Mouse (Mus musculus) kidney, embryonic 14.5 days (tissue): ENCODE measurements at regions not wholly inside any gene's neighbourhood (a gene's known extent, or its start where the extent isn't known, plus 50 kb on each side); places are given as distances from the start of the nearest gene placed in this dataset.

Experiments used
- ATAC-seq: fragments of 200-750 bp; cut with Nextera tagmentation; 2 replicates; pipeline ENCODE4 v1.8.0; 2017; ENCODE audit warnings: moderate number of reproducible peaks, mild to moderate bottlenecking, moderate TSS enrichment, moderate library complexity; ENCODE audit not compliant: low FRiP score, low TSS enrichment
- H3K27ac ChIP-seq: fragments of 300-500 bp; sonication (generic); 2 replicates; pipeline ENCODE4 v1.5.1; 2014; ENCODE audit warnings: low read depth, mild to moderate bottlenecking, low read length, moderate library complexity, mixed read lengths
- H3K27me3 ChIP-seq: fragments of 300-500 bp; sonication (generic); 2 replicates; pipeline ENCODE4 v1.6.1; 2014; ENCODE audit warnings: mild to moderate bottlenecking, low read length; ENCODE audit not compliant: control insufficient read depth, insufficient read depth
- H3K36me3 ChIP-seq: fragments of 300-500 bp; sonication (generic); 2 replicates; pipeline ENCODE4 v1.6.1; 2014; ENCODE audit warnings: low read length, mixed read lengths; ENCODE audit not compliant: control insufficient read depth, insufficient read depth
- H3K4me1 ChIP-seq: fragments of 300-500 bp; sonication (generic); 2 replicates; pipeline ENCODE4 v1.6.1; 2014; ENCODE audit warnings: low read length, mixed read lengths; ENCODE audit not compliant: control insufficient read depth, insufficient read depth
- H3K4me2 ChIP-seq: fragments of 300-500 bp; sonication (generic); replicated peaks from 2 replicates; pipeline ENCODE4 v1.6.1; 2014; ENCODE audit warnings: low read depth, mild to moderate bottlenecking, low read length
- H3K4me3 ChIP-seq: fragments of 300-500 bp; sonication (generic); 2 replicates; pipeline ENCODE4 v1.5.1; 2014; ENCODE audit warnings: mild to moderate bottlenecking, low read length
- H3K9ac ChIP-seq: fragments of 300-500 bp; sonication (generic); 2 replicates; pipeline ENCODE4 v1.6.1; 2014; ENCODE audit warnings: low read depth, mild to moderate bottlenecking, low read length, moderate library complexity
- H3K9me3 ChIP-seq: fragments of 300-500 bp; sonication (generic); 2 replicates; pipeline ENCODE4 v1.6.1; 2016; ENCODE audit warnings: low read length; ENCODE audit not compliant: control insufficient read depth
- WGBS: fragments of 180-500 bp; shearing (Covaris S2); extraction: QIAGEN DNeasy Blood & Tissue Kit; methylation state at CpG from one replicate; pipeline ENCODE4 v1.1.7; 2014; 5-methylcytosine and 5-hydroxymethylcytosine counted together

DNA sequence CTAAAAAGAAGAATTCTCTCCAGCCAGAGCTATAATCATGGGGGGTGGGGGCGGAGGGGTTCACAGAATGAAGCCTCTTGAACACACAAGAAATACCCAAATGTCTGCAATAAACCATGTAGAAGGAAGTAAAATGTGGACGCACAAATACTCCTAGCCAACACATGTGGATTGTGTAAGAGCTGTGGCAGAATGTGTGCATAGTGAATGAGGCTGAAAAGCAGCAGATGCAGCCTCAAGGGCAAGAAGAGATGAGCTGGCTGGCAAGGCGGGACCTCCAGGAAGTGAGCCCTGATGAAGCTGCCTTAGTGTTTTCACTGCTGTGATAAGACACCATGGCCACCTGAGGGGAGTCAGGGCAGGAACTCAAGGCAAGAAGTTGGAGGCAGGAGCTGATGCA, 53.3 kb upstream of the Arhgap28 start:
- WGBS: 84% methylated on average over 3 of the region's 3 CpGs
- Histone ChIP-seq H3K36me3 (no peaks in the 10 kb centered on the region), H3K4me2 (no peak overlapping the region), H3K9ac (no peak overlapping the region), H3K27me3 (no peaks in the 10 kb centered on the region), H3K27ac (no peak overlapping the region), H3K4me3 (no peak overlapping the region), H3K4me1 (no peaks in the 10 kb centered on the region), H3K9me3 (no peaks in the 10 kb centered on the region)
- no peak for ATAC-seq

DNA sequence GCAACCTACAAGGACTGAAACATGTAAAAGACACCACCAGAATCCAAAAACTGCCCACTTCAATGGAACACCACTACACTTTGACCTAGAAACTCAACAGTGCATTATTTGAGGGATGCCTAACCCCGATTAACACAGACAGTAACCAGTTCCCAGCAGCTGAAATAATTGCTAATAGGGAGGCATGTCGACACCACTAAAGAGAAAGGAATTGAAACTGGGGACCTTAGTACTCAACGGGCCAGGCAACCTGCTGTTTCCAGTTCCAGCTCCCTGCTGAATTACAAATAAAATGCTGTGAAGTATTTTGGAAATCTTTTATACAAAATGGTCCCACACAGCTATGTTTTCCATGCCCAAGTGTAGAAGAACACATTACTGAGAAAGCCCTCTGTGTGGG, 56.5 kb upstream of the Arhgap28 start:
- Histone ChIP-seq H3K9ac (no peak overlapping the region), H3K9me3 (no peaks in the 10 kb centered on the region), H3K4me2 (no peak overlapping the region), H3K27me3 (no peaks in the 10 kb centered on the region), H3K4me3 (no peak overlapping the region), H3K36me3 (no peaks in the 10 kb centered on the region), H3K27ac (no peak overlapping the region), H3K4me1 (no peaks in the 10 kb centered on the region)
- WGBS: 89% methylated on average over 3 of the region's 3 CpGs
- no peak for ATAC-seq

DNA sequence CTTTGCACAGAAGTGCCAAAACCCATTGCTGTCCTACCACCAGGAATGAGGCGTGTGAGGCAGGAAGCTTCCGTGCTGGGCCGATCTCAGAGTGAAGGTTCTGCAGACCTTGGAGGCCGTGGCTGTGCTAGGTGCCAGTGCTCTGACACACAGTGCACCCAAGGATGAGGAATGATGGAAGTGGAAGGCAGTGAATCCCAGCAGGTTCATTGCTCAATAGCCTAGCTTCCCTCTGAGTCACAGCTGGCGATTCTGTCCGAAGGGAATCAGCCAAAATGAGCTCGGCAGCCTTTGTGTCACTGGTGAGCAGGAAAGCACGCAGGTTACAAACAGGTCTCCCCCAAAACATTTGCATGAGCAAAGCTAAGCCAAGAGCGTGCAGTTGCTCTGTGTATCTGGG, 61.8 kb upstream of the Arhgap28 start:
- H3K27me3 ChIP-seq: no peaks in the 10 kb centered on the region; the same call in 1 of the 2 replicates
- no peak overlapping the region for H3K9ac ChIP-seq
- H3K36me3 ChIP-seq: no peaks in the 10 kb centered on the region
- H3K27ac ChIP-seq: no peak overlapping the region
- H3K9me3 ChIP-seq: no peaks in the 10 kb centered on the region
- H3K4me1 ChIP-seq: peaks cover 1% of the 10 kb centered on the region
- WGBS: 85% methylated on average over 9 of the region's 9 CpGs
- no peak overlapping the region for H3K4me2 ChIP-seq
- no peak overlapping the region for H3K4me3 ChIP-seq
- no peak for ATAC-seq

DNA sequence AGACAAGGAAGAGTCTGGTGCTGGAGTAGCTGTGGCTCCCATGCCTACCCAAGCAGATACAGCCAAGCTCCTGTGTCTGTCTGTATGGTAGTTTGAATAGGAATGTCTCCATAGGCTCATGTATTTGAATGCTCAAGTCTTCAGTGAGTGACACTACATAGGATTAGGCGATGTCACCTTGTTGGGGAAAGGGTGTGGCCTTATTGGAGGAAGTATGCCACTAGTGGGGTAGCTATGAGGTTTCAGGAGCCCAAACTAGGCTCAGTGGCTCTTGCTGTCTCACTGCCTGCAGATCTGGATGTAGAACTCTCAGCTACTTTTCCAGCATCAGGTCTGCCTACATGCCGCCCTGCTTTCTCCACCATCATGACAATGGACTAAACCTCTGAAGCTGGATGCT, 62.3 kb upstream of the Arhgap28 start:
- Histone ChIP-seq H3K36me3 (no peaks in the 10 kb centered on the region), H3K9ac (no peak overlapping the region), H3K4me3 (no peak overlapping the region), H3K27ac (no peak overlapping the region), H3K4me1 (peaks cover 6% of the 10 kb centered on the region), H3K27me3 (no peaks in the 10 kb centered on the region; the same call in 1 of the 2 replicates), H3K4me2 (no peak overlapping the region), H3K9me3 (no peaks in the 10 kb centered on the region)
- no peak for ATAC-seq
- WGBS: 97% methylated on average over 2 of the region's 2 CpGs

DNA sequence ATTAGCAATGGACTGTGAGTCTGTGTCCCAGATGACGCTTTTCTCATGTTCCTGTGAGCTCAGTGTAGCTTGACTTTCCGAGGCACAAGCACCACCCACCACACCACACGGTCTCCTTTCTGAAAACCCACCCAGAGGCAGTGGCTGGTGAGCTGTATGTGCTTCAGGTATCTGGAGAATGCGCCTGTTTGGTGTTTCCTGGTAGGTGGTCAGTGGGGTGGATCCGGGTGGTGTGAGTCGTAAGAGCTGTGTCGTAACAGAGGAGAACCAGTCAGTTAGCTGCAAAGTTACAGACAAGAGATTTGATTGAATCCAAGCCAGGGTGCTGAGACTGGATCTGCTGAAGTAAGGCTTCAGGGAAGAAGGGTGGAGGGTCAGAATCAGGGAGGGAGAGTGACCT, 65.1 kb upstream of the Arhgap28 start:
- H3K27ac ChIP-seq: no peak overlapping the region
- no peak overlapping the region for H3K9ac ChIP-seq
- no peak for ATAC-seq
- no peak overlapping the region for H3K4me2 ChIP-seq
- H3K4me3 ChIP-seq: no peak overlapping the region
- H3K36me3 ChIP-seq: no peaks in the 10 kb centered on the region
- no peaks in the 10 kb centered on the region for H3K9me3 ChIP-seq
- WGBS: 51% methylated on average over 7 of the region's 7 CpGs
- H3K4me1 ChIP-seq: peaks cover 9% of the 10 kb centered on the region
- no peaks in the 10 kb centered on the region; the same call in 1 of the 2 replicates for H3K27me3 ChIP-seq

DNA sequence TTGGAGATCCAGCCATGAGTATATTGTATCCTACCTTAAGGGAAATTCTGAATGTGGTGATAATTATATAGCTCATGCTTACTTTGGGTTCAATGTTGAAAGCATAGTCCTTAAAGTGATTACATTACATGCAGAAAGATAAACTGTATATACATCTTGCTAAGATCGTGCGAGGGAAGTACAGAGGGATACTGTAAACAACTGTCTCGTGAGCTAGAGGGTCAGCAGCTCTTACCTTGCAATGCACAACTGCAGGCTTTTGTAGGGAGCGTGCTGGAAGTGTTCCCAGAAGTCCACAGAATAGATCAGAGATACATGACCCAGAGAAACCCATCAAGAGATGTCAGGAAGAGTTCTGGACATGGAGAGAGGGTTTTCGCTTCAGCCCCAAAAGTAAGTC, 65.6 kb upstream of the Arhgap28 start:
- Histone ChIP-seq H3K4me3 (no peak overlapping the region), H3K9ac (no peak overlapping the region), H3K36me3 (no peaks in the 10 kb centered on the region), H3K4me1 (peaks cover 9% of the 10 kb centered on the region), H3K27ac (no peak overlapping the region), H3K9me3 (no peaks in the 10 kb centered on the region), H3K27me3 (no peaks in the 10 kb centered on the region; the same call in 1 of the 2 replicates), H3K4me2 (no peak overlapping the region)
- no peak for ATAC-seq
- 85% methylated on average over 5 of the region's 5 CpGs for WGBS

DNA sequence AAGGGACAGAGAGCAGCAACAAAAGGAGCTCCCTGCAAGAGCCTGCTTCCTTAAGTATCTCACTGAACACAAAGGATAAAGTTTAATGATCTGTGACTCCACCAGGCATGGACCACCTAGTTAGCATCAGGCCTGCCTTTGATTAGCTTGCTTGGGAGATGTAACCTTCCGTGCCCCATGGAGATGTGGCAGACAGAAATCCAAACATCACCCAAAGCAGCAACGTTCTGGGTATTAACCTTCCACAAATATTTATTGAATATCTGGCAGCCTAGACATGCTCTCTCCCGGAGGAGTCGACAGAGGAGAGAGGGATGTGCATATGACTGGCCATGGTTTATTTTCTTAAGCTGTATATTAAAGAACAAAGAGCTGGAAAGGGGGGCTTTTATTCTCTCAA, 67.6 kb upstream of the Arhgap28 start:
- no peak overlapping the region for H3K4me2 ChIP-seq
- H3K36me3 ChIP-seq: no peaks in the 10 kb centered on the region
- peaks cover 9% of the 10 kb centered on the region for H3K4me1 ChIP-seq
- no peak overlapping the region for H3K4me3 ChIP-seq
- ATAC-seq: peak; percentile 91
- H3K9ac ChIP-seq: no peak overlapping the region
- no peaks in the 10 kb centered on the region for H3K9me3 ChIP-seq
- no peaks in the 10 kb centered on the region; the same call in 1 of the 2 replicates for H3K27me3 ChIP-seq
- no peak overlapping the region for H3K27ac ChIP-seq
- WGBS: 2% methylated on average over 4 of the region's 4 CpGs

DNA sequence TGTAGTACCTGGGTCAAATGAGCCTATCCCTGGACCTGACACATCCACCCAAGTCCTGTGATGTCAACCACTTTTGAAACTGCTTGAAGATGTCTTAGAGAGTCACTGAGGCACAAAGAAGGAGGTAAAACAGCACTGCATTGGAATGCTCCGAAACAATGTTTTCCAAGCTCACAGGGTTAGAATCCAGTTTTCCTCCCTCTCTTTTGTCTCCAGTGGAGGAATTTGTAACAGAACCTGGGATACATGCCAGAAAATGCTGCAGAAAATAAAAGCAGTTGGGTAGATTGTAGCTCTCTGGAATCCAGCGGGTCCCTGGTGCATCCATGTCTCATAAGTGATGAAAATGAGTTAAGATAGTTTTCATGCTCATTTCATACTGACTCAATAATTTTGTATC, 71.8 kb upstream of the Arhgap28 start:
- no peak overlapping the region for H3K4me3 ChIP-seq
- no peaks in the 10 kb centered on the region for H3K27me3 ChIP-seq
- no peak overlapping the region for H3K4me2 ChIP-seq
- no peaks in the 10 kb centered on the region for H3K36me3 ChIP-seq
- no peak overlapping the region for H3K9ac ChIP-seq
- ATAC-seq: no peak
- H3K9me3 ChIP-seq: no peaks in the 10 kb centered on the region
- H3K27ac ChIP-seq: no peak overlapping the region
- peaks cover 9% of the 10 kb centered on the region for H3K4me1 ChIP-seq
- 57% methylated on average over 2 of the region's 2 CpGs for WGBS

DNA sequence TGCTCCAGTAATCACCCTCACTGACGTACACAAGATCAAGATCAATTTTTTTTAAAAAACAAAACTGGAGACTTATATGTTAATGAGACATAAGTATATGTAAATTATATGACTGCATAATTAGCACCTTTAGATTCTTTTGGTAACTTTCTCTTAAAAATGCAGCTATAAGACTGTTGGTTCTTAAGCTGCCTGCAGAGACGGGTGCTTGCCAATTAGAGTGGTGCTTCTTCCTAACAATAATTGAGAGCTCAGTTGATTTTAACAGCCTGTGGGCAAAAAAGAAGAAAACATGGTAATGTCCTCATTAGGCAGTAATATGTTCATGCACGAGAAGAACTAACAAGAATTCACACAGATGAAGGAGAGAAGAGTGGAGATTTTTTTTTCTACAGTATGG, 74.8 kb upstream of the Arhgap28 start:
- Histone ChIP-seq H3K9ac (no peak overlapping the region), H3K4me2 (no peak overlapping the region), H3K4me1 (no peaks in the 10 kb centered on the region), H3K27ac (no peak overlapping the region), H3K9me3 (no peaks in the 10 kb centered on the region), H3K36me3 (no peaks in the 10 kb centered on the region), H3K27me3 (no peaks in the 10 kb centered on the region), H3K4me3 (no peak overlapping the region)
- no peak for ATAC-seq
- WGBS: 82% methylated on average over 3 of the region's 3 CpGs

DNA sequence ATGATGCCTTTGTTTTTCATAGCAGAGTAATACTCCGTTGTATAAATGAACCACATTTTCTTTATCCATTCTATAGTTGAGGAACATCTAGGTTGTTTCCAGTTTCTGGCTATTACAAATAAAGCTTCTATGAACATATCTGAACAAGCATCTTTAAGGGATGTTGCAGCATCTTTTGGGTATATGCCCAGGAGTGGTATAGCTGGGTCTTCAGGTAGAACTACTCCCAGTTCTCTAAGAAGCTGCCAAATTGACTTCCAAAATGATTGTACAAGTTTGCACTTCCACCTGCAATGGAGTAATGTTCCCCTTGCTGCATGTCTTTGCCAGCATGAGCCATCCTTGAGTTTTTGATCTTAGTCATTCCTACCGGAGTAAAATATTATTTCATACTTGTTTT, 80.5 kb upstream of the Arhgap28 start:
- no peaks in the 10 kb centered on the region for H3K9me3 ChIP-seq
- no peaks in the 10 kb centered on the region for H3K4me1 ChIP-seq
- H3K36me3 ChIP-seq: no peaks in the 10 kb centered on the region
- H3K9ac ChIP-seq: no peak overlapping the region
- H3K27me3 ChIP-seq: no peaks in the 10 kb centered on the region
- no peak overlapping the region for H3K4me2 ChIP-seq
- no peak overlapping the region for H3K4me3 ChIP-seq
- ATAC-seq: no peak
- WGBS: 95% methylated on average over 2 of the region's 2 CpGs
- no peak overlapping the region for H3K27ac ChIP-seq
